Mouse (Mus musculus) Patski (cell line): ENCODE measurements around the gene B230118H07Rik. TPM values are rescaled to one million over a fixed set of nuclear protein-coding genes. Genes with fewer than 3 reads are reported as not detected.

Experiments used
- ATAC-seq: fragments of 100-300 bp; one replicate; pipeline ENCODE4 v1.8.0; 2021
- CTCF ChIA-PET: fragments of 350-600 bp; sonication (Branson Sonifier 250); formaldehyde crosslinking; loops from one replicate; lab custom pipeline; 2022; ENCODE audit warnings: inconsistent platforms; lab: Charles Lee
- POLR2A ChIA-PET: fragments of 350-600 bp; sonication (Branson Sonifier 250); formaldehyde crosslinking; loops from one replicate; lab custom pipeline; 2022; ENCODE audit warnings: antibody characterized with exemption, inconsistent platforms; lab: Charles Lee
- DNase-seq: peaks from one replicate; pipeline ENCODE4 v3.0.0-alpha.2; 2011; ENCODE audit warnings: low read depth, low spot score
- H3K27me3 ChIP-seq: fragments of 371-371 bp; one replicate; pipeline ENCODE4 v1.5.1; 2021
- CTCF ChIP-seq: fragments of 100-300 bp; IDR thresholded peaks from one replicate; pipeline ENCODE4 v1.5.1; 2021
- in situ Hi-C: fragments of 300-500 bp; cut with MboI; formaldehyde crosslinking; loops from 3 replicates; pipeline ENCODE4 v1.11.1; 2018; ENCODE audit warnings: low pct_unique_long_range_greater_than_20kb, mixed read lengths
- polyA plus RNA-seq: library from polyadenylated mRNA; unstranded; gene quantifications from one replicate; pipeline ENCODE4 v1.2.3, GENCODE M21; 2021

The B230118H07Rik gene
- polyA plus RNA-seq, 1 experiment from 2014 or later: 42.7 TPM

GRCm38 (mm10) chr2:101533741-101534140 lies 115.6 kb downstream of the B230118H07Rik start:
- H3K27me3 ChIP-seq: peaks cover 22% of the 10 kb centered on the region
- ChIA-PET POLR2A (no interaction called here), CTCF (interaction anchor here (1.8 kb wide), 1 partner anchor 61 kb away, joined by 7 read pairs; no protein-coding TSS in a partner anchor)
- in situ Hi-C loops: loop anchor here (5.0 kb wide), 1 partner anchor 119 kb away; no protein-coding TSS in a partner anchor
- DNase-seq (no peak), ATAC-seq (no peak)
- TF ChIP-seq CTCF: no peak

- ChIA-PET CTCF (interaction anchor here (0.6 to 1.6 kb wide), 6 partner anchors 20 to 127 kb away, joined by 3 to 15 read pairs (median 4); no protein-coding TSS in a partner anchor), POLR2A (no interaction called here)
- in situ Hi-C loops: loop anchor here (5.0 kb wide), 1 partner anchor 53 kb away; no protein-coding TSS in a partner anchor
- peaks cover 27% of the 10 kb centered on the region for H3K27me3 ChIP-seq
- ATAC-seq (peak; percentile 44), DNase-seq (no peak)
- peak; percentile 83 for TF ChIP-seq CTCF
Observed at GRCm38 (mm10) chr2:101525503-101526381, 123.6 kb downstream of the B230118H07Rik start.

- ATAC-seq (no peak), DNase-seq (no peak)
- TF ChIP-seq CTCF: no peak
- ChIA-PET CTCF (interaction anchor here (0.6 to 1.6 kb wide), 5 partner anchors 20 to 128 kb away, joined by 3 to 15 read pairs (median 4); no protein-coding TSS in a partner anchor), POLR2A (no interaction called here)
- in situ Hi-C loops: loop anchor here (5.0 kb wide), 1 partner anchor 53 kb away; no protein-coding TSS in a partner anchor
- peaks cover 27% of the 10 kb centered on the region for H3K27me3 ChIP-seq
Observed at GRCm38 (mm10) chr2:101525091-101525490, 124.2 kb downstream of the B230118H07Rik start.

GRCm38 (mm10) chr2:101520503-101520902 lies 128.8 kb downstream of the B230118H07Rik start:
- in situ Hi-C loops: no loop called here
- ATAC-seq: peak; percentile 31
- peaks cover 33% of the 10 kb centered on the region for H3K27me3 ChIP-seq
- no peak for DNase-seq
- ChIA-PET CTCF (interaction anchor here (0.7 to 4.5 kb wide), 3 partner anchors 24 to 48 kb away, joined by 3 to 23 read pairs (median 3); no protein-coding TSS in a partner anchor), POLR2A (no interaction called here)
- no peak for TF ChIP-seq CTCF

- ATAC-seq (no peak), DNase-seq (no peak)
- CTCF ChIA-PET: interaction anchor here (1.1 to 4.5 kb wide), 2 partner anchors 24 to 47 kb away, joined by 3 to 23 read pairs; no protein-coding TSS in a partner anchor
- peaks cover 30% of the 10 kb centered on the region for H3K27me3 ChIP-seq
- in situ Hi-C loops: no loop called here
- POLR2A ChIA-PET: no interaction called here
- TF ChIP-seq CTCF: no peak
Observed at GRCm38 (mm10) chr2:101519928-101520327, 129.4 kb downstream of the B230118H07Rik start.

Other genes with a start within 250 kb of the B230118H07Rik start
- gene Rag2, start 24.8 kb downstream of the B230118H07Rik start, polyA plus RNA-seq: not detected
- gene Rag1, start within 50 bp of the B230118H07Rik start, polyA plus RNA-seq: not detected
- 13.8 TPM for gene Traf6, start 28.9 kb upstream of the B230118H07Rik start, polyA plus RNA-seq
- gene Prr5l, start 233.5 kb upstream of the B230118H07Rik start, polyA plus RNA-seq: 3.8 TPM
- 52.3 TPM for gene Commd9, start 236.7 kb upstream of the B230118H07Rik start, polyA plus RNA-seq